Comparison of ENCODE assay signal across 9 mouse cellular contexts in the genomic region with DNA sequence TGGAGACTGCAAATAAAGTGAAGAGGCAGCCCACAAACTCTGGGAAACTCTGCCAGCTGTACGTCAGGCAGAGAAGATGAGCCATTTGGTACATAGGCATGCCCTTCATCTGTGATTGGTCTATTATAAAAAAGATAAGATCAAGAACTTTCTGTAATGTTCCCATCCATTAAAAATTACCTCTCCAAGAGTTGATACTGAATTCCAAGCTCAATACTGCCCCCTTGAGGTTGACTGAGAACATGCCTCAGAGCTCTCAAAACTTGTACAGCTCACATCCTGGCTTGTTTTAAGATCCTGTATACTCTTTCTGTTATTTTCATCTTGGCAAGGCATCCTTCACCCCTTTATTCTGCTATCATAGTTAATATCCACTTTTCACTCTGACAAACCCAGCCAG. TPM values are rescaled to one million over a fixed set of nuclear protein-coding genes. Genes with fewer than 3 reads are reported as not detected.
DNase-seq lines count a peak whose midpoint lies in the region; ATAC-seq and TF ChIP-seq lines count a peak whose summit lies in the region.
"Had no signal": no experiment of that assay in that cellular context is flagged by ENCODE, and none has a peak within 500 bp of the region (broad histone marks: within the 10 kb centered on the region; RNA-seq: fewer than 3 reads in every experiment).

No protein-coding gene starts in this region.

- DNase-seq in heart, postnatal 0 days (ENCODE audit: low spot score): peak; percentile 12
- DNase-seq in heart, adult 9 months (ENCODE audit: low spot score in 2 of 2): no peak
- DNase-seq in right cerebral cortex, adult 2 months (ENCODE audit: low spot score in 2 of 2): peak; percentile 11 to 27
- no peak for DNase-seq in right cerebral cortex, postnatal 25 days
- peak; percentile 13 to 31 for DNase-seq in left cerebral cortex, postnatal 25 days (ENCODE audit: low spot score in 2 of 2)
- DNase-seq in thymus, postnatal 14 days: peak; percentile 15
- no peak for DNase-seq in lung, adult 2 months

- H3K27me3 ChIP-seq in heart, postnatal 0 days (ENCODE audit: control insufficient read depth, insufficient read depth, low read length): no peaks in the 10 kb centered on the region
- H3K27me3 ChIP-seq: limb, embryonic 12.5 days had no signal

- no peak overlapping the region for H3K4me2 ChIP-seq in heart, postnatal 0 days (ENCODE audit: low read depth, low read length)
- H3K4me2 ChIP-seq: limb, embryonic 12.5 days had no signal

- no peak overlapping the region for H3K27ac ChIP-seq in heart, postnatal 0 days (ENCODE audit: low read depth)
- H3K27ac ChIP-seq in bone marrow, adult 2 months (ENCODE audit: control insufficient read depth, insufficient read depth, low read depth, low read length, poor library complexity): no peak overlapping the region
- H3K27ac ChIP-seq: limb, embryonic 12.5 days had no signal

- TF ChIP-seq POLR2A in bone marrow, adult 2 months (IDR thresholded peaks at IDR 0.05; ENCODE audit: borderline replicate concordance, control insufficient read depth, low read depth, low read length): no peak
- no peak for TF ChIP-seq POLR2A in lung, adult 2 months (IDR thresholded peaks at IDR 0.05; ENCODE audit: borderline replicate concordance, extremely low read depth, low read depth, low read length)

- TF ChIP-seq EP300 in heart, postnatal 0 days (IDR thresholded peaks at IDR 0.05; ENCODE audit: low read depth): no peak

- ATAC-seq in heart, postnatal 0 days (ENCODE audit: insufficient read depth, low read depth): no peak

- no peaks in the 10 kb centered on the region for H3K4me1 ChIP-seq in heart, postnatal 0 days (ENCODE audit: control insufficient read depth, insufficient read depth)
- no peaks in the 10 kb centered on the region for H3K4me1 ChIP-seq in bone marrow, adult 2 months (ENCODE audit: control insufficient read depth, insufficient read depth, low read length)
- H3K4me1 ChIP-seq in lung, adult 2 months (ENCODE audit: control insufficient read depth, insufficient read depth, low read length): no peaks in the 10 kb centered on the region
- H3K4me1 ChIP-seq: limb, embryonic 12.5 days had no signal

- no peaks in the 10 kb centered on the region for H3K36me3 ChIP-seq in heart, postnatal 0 days (replicated peaks; ENCODE audit: control insufficient read depth, insufficient read depth, low read length)
- H3K36me3 ChIP-seq: limb, embryonic 12.5 days had no signal

- no peak overlapping the region for H3K9ac ChIP-seq in heart, postnatal 0 days (replicated peaks; ENCODE audit: low read depth, low read length)
- H3K9ac ChIP-seq: limb, embryonic 12.5 days had no signal

- WGBS in heart, postnatal 0 days: 44% methylated on average over 1 of the region's 1 CpGs
- 44% methylated on average over 1 of the region's 1 CpGs for WGBS in bone marrow, adult 2 months
- 56% methylated on average over 1 of the region's 1 CpGs for WGBS in lung, adult 2 months

- peak; percentile 53 for TF ChIP-seq CTCF in heart, postnatal 0 days (IDR thresholded peaks at IDR 0.05; ENCODE audit: low read depth)
- peak; percentile 14; the same call in 1 of the 2 replicates for TF ChIP-seq CTCF in bone marrow, adult 2 months (IDR thresholded peaks at IDR 0.05; ENCODE audit: control insufficient read depth, insufficient read depth, low read length)
- TF ChIP-seq CTCF in lung, adult 2 months (IDR thresholded peaks at IDR 0.05; ENCODE audit: insufficient read depth, low read length): no peak

- intact Hi-C loops in left cerebral cortex, postnatal 25 days (cut with DNase I): loop anchor here (10.0 kb wide), 1 partner anchor 1292 kb away; no protein-coding TSS in a partner anchor

- no peaks in the 10 kb centered on the region for H3K9me3 ChIP-seq in heart, postnatal 0 days (replicated peaks; ENCODE audit: control insufficient read depth, low read length)
- H3K9me3 ChIP-seq: limb, embryonic 12.5 days had no signal

- H3K4me3 ChIP-seq in heart, postnatal 0 days (ENCODE audit: low read depth, low read length): no peak overlapping the region
- no peak overlapping the region for H3K4me3 ChIP-seq in bone marrow, adult 2 months (replicated peaks; ENCODE audit: control insufficient read depth, low read depth, low read length)
- H3K4me3 ChIP-seq in lung, adult 2 months (replicated peaks; ENCODE audit: extremely low read depth, low read depth, low read length): no peak overlapping the region
- H3K4me3 ChIP-seq: limb, embryonic 12.5 days had no signal

RNA-seq across cellular contexts. Expression of a gene that starts 6.9 kb away (rescaled TPM):
- 716 and 1,401 TPM in 2 replicates for total RNA-seq in heart, postnatal 0 days (2014; rRNA removed; ENCODE audit: low replicate concordance)
- polyA plus RNA-seq in heart, postnatal 0 days (2015; fragmentation: Nextera tagmentation; extraction: Ambion mirVana): 772 and 1,221 TPM in 2 replicates
- polyA plus RNA-seq in bone marrow, adult 2 months (2011; ENCODE audit: insufficient read depth, insufficient read length, low replicate concordance, missing spikeins): 16,360 and 37,491 TPM in 2 replicates
- total RNA-seq in left cerebral cortex, postnatal 25 days (2021): 10 to 100 TPM; 78.9 to 84.4 TPM
- 1,037 and 2,074 TPM in 2 replicates for polyA plus RNA-seq in lung, adult 2 months (2012; rRNA removed)

RNA-seq across cellular contexts. Expression of a gene that starts 15.2 kb away (rescaled TPM):
- not detected in 2 replicates for total RNA-seq in heart, postnatal 0 days (2014; rRNA removed; ENCODE audit: low replicate concordance)
- polyA plus RNA-seq in heart, postnatal 0 days (2015; fragmentation: Nextera tagmentation; extraction: Ambion mirVana): not detected in 2 replicates
- 0.25 TPM in 1 of 2 replicates, not detected in the other for polyA plus RNA-seq in bone marrow, adult 2 months (2011; ENCODE audit: insufficient read depth, insufficient read length, low replicate concordance, missing spikeins)
- not detected for total RNA-seq in left cerebral cortex, postnatal 25 days (2021)
- polyA plus RNA-seq in lung, adult 2 months (2012; rRNA removed): not detected in 2 replicates
- polyA plus RNA-seq: limb, embryonic 12.5 days had no signal

RNA-seq across cellular contexts. Expression of a gene that starts 21.0 kb away (rescaled TPM):
- 5,431 and 6,330 TPM in 2 replicates for total RNA-seq in heart, postnatal 0 days (2014; rRNA removed; ENCODE audit: low replicate concordance)
- polyA plus RNA-seq in heart, postnatal 0 days (2015; fragmentation: Nextera tagmentation; extraction: Ambion mirVana): 3,638 and 5,614 TPM in 2 replicates
- polyA plus RNA-seq in bone marrow, adult 2 months (2011; ENCODE audit: insufficient read depth, insufficient read length, low replicate concordance, missing spikeins): 44,806 and 110,365 TPM in 2 replicates
- 100 to 1,000 TPM; 511 to 567 TPM for total RNA-seq in left cerebral cortex, postnatal 25 days (2021)
- 9,354 and 20,945 TPM in 2 replicates for polyA plus RNA-seq in lung, adult 2 months (2012; rRNA removed)

RNA-seq across cellular contexts. Expression of a gene that starts 27.4 kb away (rescaled TPM):
- total RNA-seq in heart, postnatal 0 days (2014; rRNA removed; ENCODE audit: low replicate concordance): not detected in 2 replicates
- not detected in 2 replicates for polyA plus RNA-seq in heart, postnatal 0 days (2015; fragmentation: Nextera tagmentation; extraction: Ambion mirVana)
- 0.36 TPM in 1 of 2 replicates, not detected in the other for polyA plus RNA-seq in bone marrow, adult 2 months (2011; ENCODE audit: insufficient read depth, insufficient read length, low replicate concordance, missing spikeins)
- total RNA-seq in left cerebral cortex, postnatal 25 days (2021): not detected
- not detected in 2 replicates for polyA plus RNA-seq in lung, adult 2 months (2012; rRNA removed)
- polyA plus RNA-seq: limb, embryonic 12.5 days had no signal

RNA-seq across cellular contexts. Expression of a gene that starts 33.5 kb away (rescaled TPM):
- total RNA-seq in heart, postnatal 0 days (2014; rRNA removed; ENCODE audit: low replicate concordance): not detected in 2 replicates
- not detected in 2 replicates for polyA plus RNA-seq in heart, postnatal 0 days (2015; fragmentation: Nextera tagmentation; extraction: Ambion mirVana)
- polyA plus RNA-seq in bone marrow, adult 2 months (2011; ENCODE audit: insufficient read depth, insufficient read length, low replicate concordance, missing spikeins): not detected in 2 replicates
- not detected for total RNA-seq in left cerebral cortex, postnatal 25 days (2021)
- polyA plus RNA-seq in lung, adult 2 months (2012; rRNA removed): not detected in 2 replicates
- polyA plus RNA-seq: limb, embryonic 12.5 days had no signal

Comparison
In these comparisons a context has a peak if more than half of its experiments do, and no peak if none do; other contexts are left out.
1. DNase-seq: peak in heart, postnatal 0 days (single experiment), right cerebral cortex, adult 2 months (2 of 2), left cerebral cortex, postnatal 25 days (2 of 2) and thymus, postnatal 14 days (single experiment); none in heart, adult 9 months (0 of 2), right cerebral cortex, postnatal 25 days (single experiment) and lung, adult 2 months (single experiment).